Mouse (Mus musculus) right cerebral cortex, adult 18-20 months (tissue): ENCODE measurements around the gene Sae1.

ENCODE experiments used
- DNase-seq: peaks from one replicate; pipeline ENCODE4 v3.0.0; 2022; ENCODE audit warnings: mixed read lengths

Sae1 gene

DNA sequence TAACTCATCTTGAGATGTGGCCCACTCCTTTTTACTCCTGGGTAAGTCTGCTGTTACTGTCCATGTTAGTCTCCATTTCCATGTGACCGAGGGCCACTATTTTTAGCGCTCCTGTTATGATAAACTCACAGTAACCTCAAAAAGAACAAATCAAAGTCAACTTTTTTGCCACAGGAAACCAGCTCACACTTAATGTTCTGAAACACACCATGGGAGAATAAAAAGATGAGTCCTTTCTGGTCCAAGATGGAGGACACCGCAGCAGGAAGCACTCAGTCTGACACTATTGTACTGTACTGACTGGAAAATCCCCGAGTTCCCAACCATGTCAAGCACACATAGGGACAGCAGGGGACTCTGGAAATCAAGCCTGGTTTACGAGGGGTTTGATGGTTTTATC, 37.6 kb downstream of the Sae1 start:
- DNase-seq = no peak

GRCm38 (mm10) chr7:16345297-16345696, 42.3 kb downstream of the Sae1 start:
- no peak for DNase-seq

- DNase-seq = no peak
These were observed 43.0 kb downstream of the Sae1 start for GRCm38 (mm10) chr7:16344598-16344997.

DNA sequence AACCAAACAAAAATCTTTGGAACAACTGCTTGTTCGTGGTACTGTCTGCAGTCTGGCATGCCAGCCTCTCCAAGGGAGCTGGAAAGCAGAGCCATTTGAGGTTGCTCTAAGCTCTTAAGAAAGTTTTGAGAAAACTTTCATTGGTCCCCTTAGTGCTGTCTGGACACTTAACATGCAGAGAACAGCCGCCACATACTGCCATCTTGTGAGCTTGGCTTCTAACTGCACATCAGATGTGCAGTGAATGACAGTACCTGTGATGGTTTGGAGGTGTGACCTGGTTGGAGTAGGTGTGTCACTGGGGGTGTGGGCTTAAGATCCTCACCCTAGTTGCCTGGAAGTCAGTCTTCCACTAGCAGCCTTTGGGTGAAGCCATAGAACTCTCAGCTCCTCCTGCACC, 49.9 kb downstream of the Sae1 start:
- no peak for DNase-seq

- DNase-seq = no peak
These were observed 58.5 kb downstream of the Sae1 start for GRCm38 (mm10) chr7:16329146-16329545.

- DNase-seq = no peak
These were observed 61.0 kb downstream of the Sae1 start for GRCm38 (mm10) chr7:16326607-16326971.

- DNase-seq = no peak
These were observed 61.5 kb downstream of the Sae1 start for GRCm38 (mm10) chr7:16325920-16326606.

DNA sequence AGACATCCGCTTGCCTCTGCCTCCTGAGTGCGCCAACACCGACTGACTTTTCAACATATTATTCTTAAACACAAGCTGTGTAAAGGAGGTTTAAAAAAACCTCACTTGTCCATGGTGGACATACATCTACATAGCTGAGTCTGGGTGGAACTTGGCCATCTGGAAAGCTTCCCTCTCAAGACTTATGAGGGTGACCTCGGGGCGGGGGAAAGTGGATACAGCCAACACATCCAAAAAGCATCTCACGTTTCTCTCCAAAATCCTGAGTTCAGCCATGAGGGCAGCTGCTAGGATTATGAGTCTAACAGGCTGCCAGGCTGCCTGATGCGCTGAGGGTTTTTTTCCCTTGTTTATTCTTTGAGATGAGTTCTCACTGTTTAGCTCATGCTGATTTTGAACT, 62.9 kb downstream of the Sae1 start:
- DNase-seq = no peak

DNA sequence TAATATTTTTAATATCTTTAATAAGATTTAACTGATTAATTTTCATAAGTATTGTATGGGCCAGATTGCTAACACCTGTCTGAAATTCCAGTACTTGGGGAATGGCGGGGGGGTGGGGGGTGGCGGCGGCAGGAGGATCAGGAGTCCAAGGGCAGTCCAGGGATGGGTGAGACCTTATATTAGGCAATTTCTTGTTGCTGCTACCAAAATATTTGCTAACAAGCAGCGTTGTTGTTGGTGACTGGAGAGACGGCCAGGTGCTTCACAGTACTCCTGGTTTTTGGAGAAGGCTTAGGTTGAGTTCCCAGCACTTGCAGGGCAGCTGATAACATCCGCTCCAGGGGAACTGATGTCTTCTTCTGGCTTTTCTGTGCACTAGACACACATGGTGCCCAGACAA, 67.1 kb downstream of the Sae1 start:
- DNase-seq = no peak

DNA sequence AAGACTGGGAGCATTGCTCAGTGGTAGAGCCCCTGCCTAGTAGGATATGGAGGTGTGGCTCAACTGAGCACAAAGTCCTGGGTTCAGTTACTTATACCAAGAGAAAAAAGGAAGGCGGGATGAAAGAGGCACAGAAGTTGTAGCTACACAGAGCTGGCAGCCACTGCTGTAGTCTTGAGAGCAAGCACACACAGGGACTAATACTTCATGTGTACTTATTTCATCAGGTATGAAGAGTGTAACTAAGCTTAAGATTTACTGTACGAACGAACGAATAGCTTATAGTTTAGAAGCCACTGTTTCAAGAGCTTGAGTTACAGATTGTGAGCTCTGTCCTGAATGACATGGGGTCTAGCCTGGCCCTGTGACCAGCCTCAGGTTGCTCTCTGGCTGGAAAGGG, 68.4 kb downstream of the Sae1 start:
- no peak for DNase-seq

GRCm38 (mm10) chr7:16317094-16317493, 70.5 kb downstream of the Sae1 start:
- DNase-seq = no peak

GRCm38 (mm10) chr7:16315222-16315759, 72.3 kb downstream of the Sae1 start:
- DNase-seq = no peak

- no peak for DNase-seq
These were observed 73.3 kb downstream of the Sae1 start for GRCm38 (mm10) chr7:16314221-16314775.

GRCm38 (mm10) chr7:16313481-16314220, 74.0 kb downstream of the Sae1 start:
- peak; percentile 75 for DNase-seq

- DNase-seq = no peak
These were observed 74.8 kb downstream of the Sae1 start for GRCm38 (mm10) chr7:16312672-16313311.

- no peak for DNase-seq
These were observed 75.5 kb downstream of the Sae1 start for GRCm38 (mm10) chr7:16312011-16312671.

GRCm38 (mm10) chr7:16311453-16312004, 76.1 kb downstream of the Sae1 start:
- DNase-seq = peak; percentile 32

DNA sequence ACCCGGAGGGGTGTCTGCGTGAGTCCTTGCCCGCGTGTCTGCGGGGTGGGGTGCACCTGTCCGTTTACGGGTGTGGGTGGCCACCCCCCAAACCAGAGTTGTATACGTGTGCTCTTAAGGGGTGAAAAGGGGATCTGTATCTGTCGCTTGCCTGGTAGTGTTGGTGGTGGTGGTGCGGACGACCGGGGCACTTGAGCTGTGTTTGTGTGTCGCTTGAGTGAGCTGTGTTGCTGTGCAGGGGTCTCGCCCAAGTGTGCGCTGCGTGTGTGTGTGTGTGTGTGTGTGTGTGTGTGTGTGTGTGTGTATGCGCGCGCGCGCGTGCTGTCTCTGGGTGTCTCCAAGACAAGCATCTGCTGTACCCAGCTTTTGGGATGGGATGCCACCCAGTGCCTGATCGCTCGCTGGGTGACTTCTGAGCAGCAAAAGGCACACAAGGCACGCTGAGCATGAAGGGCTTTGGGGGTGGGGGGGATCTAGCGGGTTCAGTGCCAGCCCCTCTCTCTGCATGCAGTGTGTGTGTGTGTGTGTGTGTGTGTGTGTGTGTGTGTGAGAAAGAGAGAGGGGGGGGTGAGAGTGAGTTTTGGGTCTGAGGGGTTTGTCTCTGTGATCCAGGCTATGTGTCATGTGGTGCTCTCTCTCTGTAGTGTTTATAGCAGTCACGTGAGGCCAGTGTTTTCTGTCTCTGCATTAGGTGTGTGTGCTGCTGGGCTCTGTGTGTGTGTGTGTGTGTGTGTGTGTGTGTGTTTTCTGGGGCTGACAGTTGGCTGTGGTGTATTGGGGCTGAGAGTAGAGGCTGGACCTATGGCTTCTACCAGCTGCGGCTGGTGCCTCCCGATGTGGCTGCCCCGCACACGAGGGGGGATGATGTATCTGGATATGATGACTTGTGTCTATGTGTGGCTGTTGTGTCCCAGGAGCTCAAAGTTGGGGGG, 76.8 kb downstream of the Sae1 start:
- DNase-seq = peak; percentile 64

DNA sequence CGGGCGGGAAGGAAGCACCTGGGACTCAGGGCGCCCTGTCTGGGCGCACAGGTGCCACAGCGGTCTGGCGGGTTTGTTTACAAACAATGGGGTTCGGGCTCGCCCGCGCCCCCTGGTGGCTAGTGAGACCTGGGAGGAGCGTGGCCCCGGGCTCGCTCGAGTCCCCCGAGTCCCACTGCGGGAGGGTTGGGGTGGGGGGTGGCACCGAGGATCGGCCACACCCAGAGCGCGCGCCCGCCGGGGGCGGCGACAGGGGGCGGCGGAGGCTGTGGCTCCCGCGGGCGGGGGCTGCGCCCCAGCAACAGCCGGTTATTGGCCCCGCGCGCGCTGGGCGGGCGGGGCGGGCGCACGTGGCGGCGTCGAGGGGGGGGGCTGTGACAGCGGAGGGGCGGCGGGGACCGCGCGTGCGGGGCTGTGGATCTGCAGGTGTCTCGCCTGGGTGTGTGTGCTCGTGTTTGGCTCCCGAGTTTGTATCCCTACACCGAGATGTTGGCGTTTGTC, 77.5 kb downstream of the Sae1 start:
- DNase-seq = peak; percentile 75

- peak; percentile 85 for DNase-seq
These were observed 78.1 kb downstream of the Sae1 start for GRCm38 (mm10) chr7:16309318-16310019.
